ENCODE assay signal across 9 mouse cellular contexts in genomic region chr5:20778274-20778984, GRCm38 (mm10).
DNase-seq lines count a peak whose midpoint lies in the region; ATAC-seq and TF ChIP-seq lines count a peak whose summit lies in the region.
"Had no signal": no experiment of that assay in that cellular context is flagged by ENCODE, and none has a peak within 500 bp of the region (broad histone marks: within the 10 kb centered on the region; RNA-seq: fewer than 3 reads in every experiment).

No protein-coding gene starts in this region.

- H3K27ac ChIP-seq in liver, postnatal 0 days (ENCODE audit: low read depth): no peak overlapping the region

- no peak overlapping the region for H3K4me3 ChIP-seq in liver, postnatal 0 days (ENCODE audit: low read depth, low read length)

- TF ChIP-seq EP300 in liver, postnatal 0 days (IDR thresholded peaks at IDR 0.05; ENCODE audit: low read depth): no peak

- no peak for ATAC-seq in liver, postnatal 0 days
- peak; percentile 95 for ATAC-seq in megakaryocyte-erythroid progenitor cell, adult 5-6 weeks (replicated peaks; ENCODE audit: low FRiP score, low TSS enrichment, poor library complexity, severe bottlenecking)

- H3K36me3 ChIP-seq in liver, postnatal 0 days (replicated peaks; ENCODE audit: insufficient read depth, low read length): 0 out of 2 replicates have a peak, but pooled peaks cover 5% of the 10 kb centered on the region

- H3K9ac ChIP-seq in liver, postnatal 0 days (replicated peaks): no peak overlapping the region

- 67% methylated on average over 8 of the region's 8 CpGs for WGBS in liver, postnatal 0 days (ENCODE audit: insufficient replicate concordance)

- no peak for TF ChIP-seq CTCF in liver, postnatal 0 days (IDR thresholded peaks at IDR 0.05; ENCODE audit: low read depth)

- H3K27me3 ChIP-seq in liver, postnatal 0 days (ENCODE audit: insufficient read depth, low read length): no peaks in the 10 kb centered on the region

- no peaks in the 10 kb centered on the region for H3K9me3 ChIP-seq in liver, postnatal 0 days (ENCODE audit: low read length)

- peak; percentile 11 to 34 for DNase-seq in adrenal gland, adult (ENCODE audit: inconsistent age in 2 of 2, low spot score in 1 of 2)
- DNase-seq in adrenal gland, postnatal 4 days (ENCODE audit: low spot score in 2 of 2): no peak
- peak; percentile 38 for DNase-seq in liver
- no peak for DNase-seq in liver, postnatal 0 days
- DNase-seq in fibroblast of lung, adult 2 months (ENCODE audit: low read depth): peak; percentile 28
- no peak for DNase-seq in testis, postnatal 10 days (ENCODE audit: low spot score)
- DNase-seq in gastrocnemius, postnatal 10 days: no peak
- DNase-seq: kidney, postnatal 4 days had no signal

- no peak overlapping the region for H3K4me2 ChIP-seq in liver, postnatal 0 days (ENCODE audit: low read depth, low read length)

- H3K4me1 ChIP-seq in liver, postnatal 0 days (ENCODE audit: insufficient read depth): no peaks in the 10 kb centered on the region

Comparison
In these comparisons a context has a peak if more than half of its experiments do, and no peak if none do; other contexts are left out.
1. DNase-seq: peak in adrenal gland, adult (2 of 2), liver (single experiment) and fibroblast of lung, adult 2 months (single experiment); none in adrenal gland, postnatal 4 days (0 of 2), liver, postnatal 0 days (single experiment), testis, postnatal 10 days (single experiment) and gastrocnemius, postnatal 10 days (single experiment).